Mouse (Mus musculus) megakaryocyte-erythroid progenitor cell, adult 5-6 weeks (primary cell): ENCODE results near the gene Pcnx2. TPM values are rescaled to one million over a fixed set of nuclear protein-coding genes. Genes with fewer than 3 reads are reported as not detected.
A peak's percentile ranks its signal among the peaks of the same experiment; 100 is the strongest.

ENCODE experiments used
- ATAC-seq: replicated peaks from 2 replicates; pipeline ENCODE4 v1.8.0; 2016; ENCODE audit warnings: mild to moderate bottlenecking, inconsistent platforms; ENCODE audit not compliant: severe bottlenecking, poor library complexity, low FRiP score, low TSS enrichment
- total RNA-seq, 2 experiments: library from RNA; stranded (forward) in 1 of 2; stranded (reverse) in 1 of 2; fragments of 200-1000, 215-1000 nt in 1 of 2; fragments of >200 nt in 1 of 2; fragmentation: Nextera tagmentation in 1 of 2; gene quantifications; 2 replicates each; pipeline ENCODE4 v1.2.3; 2014 to 2017

Gene Pcnx2
- total RNA-seq, 2 experiments from 2014 or later = not detected

- 0 out of 2 replicates have a peak, but pooled peaks have one; percentile 31 for ATAC-seq
Observed at GRCm38 (mm10) chr8:125902521-125902920, 4.4 kb upstream of the Pcnx2 start.

GRCm38 (mm10) chr8:125901167-125901566 lies 3.0 kb upstream of the Pcnx2 start:
- ATAC-seq = peak; percentile 59

GRCm38 (mm10) chr8:125898899-125899298 lies 782 bp upstream of the Pcnx2 start:
- ATAC-seq = 0 out of 2 replicates have a peak, but pooled peaks have one; percentile 33

DNA sequence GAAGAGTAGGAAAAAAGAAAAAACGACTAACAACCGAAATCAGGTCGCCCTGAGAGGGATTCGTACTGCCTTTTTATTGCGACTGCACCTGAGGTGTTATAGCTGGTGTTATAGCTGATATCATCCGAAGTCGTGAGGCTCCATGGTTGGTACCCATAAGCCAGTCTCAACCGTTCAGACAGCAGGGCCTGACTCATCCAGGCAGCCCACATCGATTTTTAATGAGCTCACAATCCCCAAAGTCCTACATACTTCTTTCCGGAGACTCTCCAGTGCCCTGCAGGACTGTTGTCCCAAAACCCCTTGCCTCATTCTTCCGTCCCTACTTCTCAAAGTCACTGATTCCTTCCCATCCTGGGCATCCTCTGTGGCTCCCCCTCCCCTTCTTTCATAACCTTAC lies 729 bp downstream of the Pcnx2 start:
- ATAC-seq = no peak

GRCm38 (mm10) chr8:125889920-125890319 lies 8.2 kb downstream of the Pcnx2 start:
- no peak for ATAC-seq

DNA sequence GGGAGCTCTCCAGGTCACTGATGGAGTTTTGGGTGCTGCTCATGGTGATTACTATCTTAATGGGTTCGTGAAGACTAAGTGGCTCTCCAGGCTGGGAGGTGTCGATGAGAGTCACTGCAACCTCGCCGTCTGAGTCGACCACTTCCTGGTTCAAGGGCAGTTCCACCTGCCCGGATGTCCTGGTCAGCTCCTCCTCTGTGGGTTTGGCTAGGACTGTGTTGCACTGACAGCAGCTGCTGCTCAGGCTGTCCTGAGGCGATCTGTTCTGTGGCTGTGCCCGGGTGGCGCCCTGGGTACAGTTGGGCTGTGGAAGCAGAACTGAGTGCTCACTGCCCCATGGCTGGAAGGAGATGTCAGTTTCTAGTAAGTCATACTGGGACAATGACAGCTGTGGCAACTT lies 10.6 kb downstream of the Pcnx2 start:
- ATAC-seq = no peak

GRCm38 (mm10) chr8:125880447-125880846 lies 17.7 kb downstream of the Pcnx2 start:
- ATAC-seq = no peak

GRCm38 (mm10) chr8:125873250-125873534 lies 24.9 kb downstream of the Pcnx2 start:
- ATAC-seq = no peak

- ATAC-seq = no peak
Observed at GRCm38 (mm10) chr8:125872501-125873249, 25.4 kb downstream of the Pcnx2 start.

- ATAC-seq = peak; percentile 37
Observed at GRCm38 (mm10) chr8:125870821-125871321, 27.2 kb downstream of the Pcnx2 start.

DNA sequence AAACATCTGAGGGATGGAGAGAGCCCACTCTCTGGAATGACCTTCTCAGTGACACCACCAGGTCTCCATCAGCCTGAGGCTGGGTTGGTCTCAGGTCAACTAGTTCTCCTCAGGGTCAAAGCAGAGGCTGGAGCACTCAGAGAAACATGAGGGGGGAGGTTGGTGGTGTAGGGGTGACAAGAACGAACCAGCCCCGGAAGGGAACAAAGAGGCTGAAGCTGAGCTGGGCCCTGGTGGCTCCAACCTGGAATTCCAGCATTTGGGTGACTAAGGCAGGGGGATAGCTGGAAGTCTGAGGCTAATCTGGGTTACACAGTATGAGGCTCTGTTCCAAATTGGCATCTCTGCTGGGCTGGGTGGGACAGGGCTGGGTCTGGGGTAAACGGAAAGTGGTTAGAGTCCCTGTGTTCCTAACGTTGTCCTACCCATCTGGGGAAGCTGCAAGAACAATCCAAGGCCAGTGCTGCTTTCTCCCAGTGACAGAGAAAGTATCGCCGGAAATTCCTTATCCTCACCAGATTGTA lies 27.9 kb downstream of the Pcnx2 start:
- ATAC-seq = peak; percentile 7; the same call in 1 of the 2 replicates

DNA sequence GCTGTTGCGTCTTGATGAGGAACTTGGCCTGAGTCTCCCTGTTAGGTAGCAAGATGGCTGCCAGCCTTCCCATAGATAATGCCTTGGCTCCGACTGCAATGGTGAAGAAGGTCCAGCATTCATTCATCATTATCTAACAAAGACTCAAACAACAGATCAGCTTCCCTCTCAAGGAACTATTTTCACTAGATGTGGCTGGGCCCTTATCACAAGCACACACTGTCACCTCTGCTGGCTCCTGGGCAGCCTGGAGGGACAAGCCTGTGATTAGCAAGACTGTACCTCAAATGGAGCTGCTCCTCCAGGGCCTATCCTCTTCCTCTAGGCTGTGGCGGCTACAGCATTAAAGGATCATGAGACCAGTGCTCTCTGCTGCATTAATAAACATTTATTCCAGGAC lies 28.4 kb downstream of the Pcnx2 start:
- peak; percentile 89 for ATAC-seq

- no peak for ATAC-seq
Observed at GRCm38 (mm10) chr8:125868552-125868951, 29.6 kb downstream of the Pcnx2 start.

- ATAC-seq = no peak
Observed at GRCm38 (mm10) chr8:125866125-125866524, 32.0 kb downstream of the Pcnx2 start.

DNA sequence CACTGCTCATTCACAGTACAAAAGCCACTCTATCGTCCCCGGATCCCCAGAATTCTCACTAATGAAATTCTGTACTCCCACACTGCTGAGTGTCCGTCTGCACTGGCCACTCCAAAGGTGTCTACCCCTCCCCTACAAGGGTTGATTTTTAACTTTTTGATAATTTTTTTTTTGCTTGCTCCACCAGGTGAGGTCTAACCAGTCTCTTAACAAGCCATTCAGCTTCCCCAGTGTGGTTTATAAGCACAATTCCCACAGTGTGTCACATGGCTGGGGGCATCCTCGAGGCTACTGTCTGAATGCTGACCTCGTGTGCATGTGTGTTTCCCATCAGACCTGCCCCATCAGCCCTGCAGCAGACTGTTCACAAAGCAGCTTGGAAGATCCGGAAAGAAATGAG lies 40.9 kb downstream of the Pcnx2 start:
- no peak for ATAC-seq

DNA sequence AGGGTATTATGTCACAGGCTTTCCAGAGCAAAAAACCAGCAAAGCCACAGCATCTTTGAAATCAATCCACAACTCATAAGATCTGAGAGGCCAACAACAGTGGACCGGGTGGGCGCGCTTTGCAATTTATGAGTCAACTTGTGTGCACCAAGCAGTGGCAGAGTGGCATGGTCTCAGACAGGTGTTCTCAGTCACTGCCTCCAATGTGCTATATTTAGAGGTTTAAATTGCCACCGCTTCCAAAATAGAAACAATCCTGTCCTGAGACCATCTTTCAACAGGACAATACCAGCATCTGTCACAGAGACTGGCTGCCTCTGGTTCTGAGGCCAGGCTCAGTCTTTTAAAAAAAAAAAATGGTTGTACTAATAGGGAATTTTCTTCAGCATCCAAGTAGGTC lies 42.0 kb downstream of the Pcnx2 start:
- ATAC-seq = no peak

DNA sequence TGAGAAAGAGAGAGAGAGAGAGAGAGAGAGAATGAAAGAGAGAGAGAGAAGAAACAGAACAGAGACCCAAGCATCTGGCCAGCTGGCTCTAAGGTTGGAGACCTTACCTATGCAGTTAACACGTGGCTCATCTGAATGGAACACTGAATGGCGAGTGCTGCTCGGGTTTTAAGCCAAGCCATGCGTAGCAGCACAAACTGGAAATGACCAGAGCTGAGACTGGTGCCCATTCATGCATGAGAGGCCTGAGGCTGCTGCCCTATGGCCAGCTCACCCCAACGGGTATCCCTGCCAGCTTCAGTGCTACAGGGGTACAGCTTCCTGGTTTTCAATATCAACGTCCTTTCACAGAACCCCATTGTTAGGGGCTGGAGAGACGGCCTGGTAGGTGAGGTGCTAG lies 43.7 kb downstream of the Pcnx2 start:
- ATAC-seq = no peak

- ATAC-seq = peak; percentile 68
Observed at GRCm38 (mm10) chr8:125853300-125853699, 44.8 kb downstream of the Pcnx2 start.

DNA sequence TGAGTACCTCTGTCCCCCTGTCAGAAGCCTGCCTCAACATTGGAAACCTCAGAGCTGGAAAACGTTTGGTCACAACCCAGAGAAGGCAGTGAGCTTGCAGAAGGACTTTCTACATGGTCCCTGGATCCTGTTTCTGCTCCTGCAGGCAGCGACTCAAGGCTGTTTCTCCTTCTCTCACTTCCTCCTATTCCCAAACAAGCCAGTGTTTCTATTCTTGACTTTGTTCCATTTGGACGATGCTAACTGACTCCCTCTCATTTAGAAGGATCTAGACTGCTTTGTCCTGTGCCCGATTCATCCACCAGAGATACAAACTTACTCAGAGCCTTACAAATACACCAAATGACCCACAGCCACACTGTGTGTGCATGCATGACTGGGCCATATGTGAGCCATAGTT lies 48.9 kb downstream of the Pcnx2 start:
- ATAC-seq = no peak

GRCm38 (mm10) chr8:125847842-125848241 lies 50.3 kb downstream of the Pcnx2 start:
- ATAC-seq = no peak

- ATAC-seq = no peak
Observed at GRCm38 (mm10) chr8:125845281-125845680, 52.8 kb downstream of the Pcnx2 start.
